Mouse (Mus musculus) myocyte (in vitro differentiated cells): ENCODE measurements at regions not wholly inside any gene's neighbourhood (a gene's known extent, or its start where the extent isn't known, plus 50 kb on each side); places are given as distances from the start of the nearest gene placed in this dataset.

Source experiments
- H3K27me3 ChIP-seq: one replicate; pipeline ENCODE4 v1.6.1; 2011; ENCODE audit not compliant: control insufficient read depth, insufficient read depth, insufficient read length
- H3K36me3 ChIP-seq: one replicate; pipeline ENCODE4 v1.6.1; 2011; ENCODE audit not compliant: control insufficient read depth, insufficient read depth
- H3K4me2 ChIP-seq: one replicate; pipeline ENCODE4 v1.6.1; 2011; ENCODE audit warnings: low read depth, control low read depth
- H3K4me3 ChIP-seq: one replicate; pipeline ENCODE4 v1.5.1; 2011; ENCODE audit warnings: mild to moderate bottlenecking, control low read depth, moderate library complexity
- H3K79me2 ChIP-seq: one replicate; pipeline ENCODE4 v1.6.1; 2011; ENCODE audit not compliant: control insufficient read depth, insufficient read depth
- H3ac ChIP-seq: one replicate; pipeline ENCODE4 v1.6.1; 2011; ENCODE audit not compliant: control insufficient read depth, insufficient read length
- CEBPB ChIP-seq: IDR thresholded peaks from 2 replicates; pipeline ENCODE4 v1.6.1; 2011; ENCODE audit warnings: mild to moderate bottlenecking, moderate library complexity; ENCODE audit not compliant: poor library complexity, insufficient read depth, severe bottlenecking
- E2F4 ChIP-seq: IDR thresholded peaks from one replicate; pipeline ENCODE4 v1.6.1; 2011; ENCODE audit warnings: mild to moderate bottlenecking, control low read depth, moderate library complexity; ENCODE audit not compliant: insufficient read depth
- MAX ChIP-seq: IDR thresholded peaks from one replicate; pipeline ENCODE4 v1.6.1; 2011; ENCODE audit warnings: low read depth, mild to moderate bottlenecking, control low read depth
- MYOD1 ChIP-seq, 3 experiments: IDR thresholded peaks; one replicate each; pipeline ENCODE4 v1.6.1; 2011; ENCODE audit warnings: control low read depth in 2 of 3, low read depth in 2 of 3, mild to moderate bottlenecking in 2 of 3, moderate library complexity in 1 of 3; ENCODE audit not compliant: insufficient read length in 2 of 3, control insufficient read depth in 1 of 3
- MYOG ChIP-seq, 3 experiments: IDR thresholded peaks; one replicate each; pipeline ENCODE4 v1.6.1; 2011; ENCODE audit warnings: control low read depth in 2 of 3, low read depth in 2 of 3, mild to moderate bottlenecking in 2 of 3; ENCODE audit not compliant: insufficient read length in 2 of 3, control insufficient read depth in 1 of 3, insufficient read depth in 1 of 3
- POLR2A ChIP-seq: IDR thresholded peaks from one replicate; pipeline ENCODE4 v1.6.1; 2011; ENCODE audit warnings: low read depth, mild to moderate bottlenecking, control low read depth, moderate library complexity; ENCODE audit not compliant: insufficient read length
- POLR2AphosphoS2 ChIP-seq: IDR thresholded peaks from one replicate; pipeline ENCODE4 v1.6.1; 2011; ENCODE audit warnings: low read depth, control low read depth; ENCODE audit not compliant: insufficient read length
- REST ChIP-seq: IDR thresholded peaks from one replicate; pipeline ENCODE4 v1.6.1; 2011; ENCODE audit warnings: mild to moderate bottlenecking, control low read depth, moderate library complexity; ENCODE audit not compliant: insufficient read depth, insufficient read length
- SRF ChIP-seq: IDR thresholded peaks from one replicate; pipeline ENCODE4 v1.6.1; 2011; ENCODE audit warnings: low read depth; ENCODE audit not compliant: control insufficient read depth, insufficient read length
- TCF12 ChIP-seq: IDR thresholded peaks from one replicate; pipeline ENCODE4 v1.6.1; 2011; ENCODE audit warnings: mild to moderate bottlenecking, control low read depth; ENCODE audit not compliant: poor library complexity, insufficient read depth, severe bottlenecking
- TCF3 ChIP-seq: IDR thresholded peaks from one replicate; pipeline ENCODE4 v1.6.1; 2011; ENCODE audit warnings: low read depth, control low read depth; ENCODE audit not compliant: insufficient read length
- USF1 ChIP-seq: IDR thresholded peaks from one replicate; pipeline ENCODE4 v1.6.1; 2011; ENCODE audit warnings: low read depth, mild to moderate bottlenecking, control low read depth, moderate library complexity

- Histone ChIP-seq H3K36me3 (no peaks in the 10 kb centered on the region), H3K79me2 (no peaks in the 10 kb centered on the region), H3K4me3 (no peak overlapping the region), H3ac (no peak overlapping the region), H3K4me2 (no peak overlapping the region), H3K27me3 (no peaks in the 10 kb centered on the region)
- TF ChIP-seq MYOG (IDR thresholded peaks at IDR 0.05; ENCODE audit: control insufficient read depth in 1 of 3, insufficient read depth in 1 of 3, insufficient read length in 2 of 3, low read depth in 2 of 3): no peak
- no peak for TF ChIP-seq SRF
- no peak for TF ChIP-seq POLR2AphosphoS2
- TF ChIP-seq POLR2A: no peak
- no peak for TF ChIP-seq MAX
- no peak for TF ChIP-seq USF1
- no peak for TF ChIP-seq TCF12
- no peak for TF ChIP-seq MYOD1 (IDR thresholded peaks at IDR 0.05; ENCODE audit: control insufficient read depth in 1 of 3, insufficient read length in 2 of 3, low read depth in 2 of 3)
- TF ChIP-seq E2F4: no peak
- TF ChIP-seq CEBPB: no peak
- no peak for TF ChIP-seq REST
- TF ChIP-seq TCF3: no peak
These were observed 228.6 kb upstream of the Zpld1 start for GRCm38 (mm10) chr16:55526230-55526842.

GRCm38 (mm10) chr16:55523264-55523663 lies 225.5 kb upstream of the Zpld1 start:
- no peak overlapping the region for H3K4me2 ChIP-seq
- TF ChIP-seq TCF3 (no peak), MYOD1 (IDR thresholded peaks at IDR 0.05; ENCODE audit: control insufficient read depth in 1 of 3, insufficient read length in 2 of 3, low read depth in 2 of 3) (no peak), REST (no peak), MAX (no peak), TCF12 (no peak), CEBPB (no peak), E2F4 (no peak), SRF (no peak), POLR2A (no peak), POLR2AphosphoS2 (no peak), MYOG (IDR thresholded peaks at IDR 0.05; ENCODE audit: control insufficient read depth in 1 of 3, insufficient read depth in 1 of 3, insufficient read length in 2 of 3, low read depth in 2 of 3) (no peak), USF1 (no peak)
- no peak overlapping the region for H3ac ChIP-seq
- no peaks in the 10 kb centered on the region for H3K27me3 ChIP-seq
- H3K4me3 ChIP-seq: no peak overlapping the region
- H3K36me3 ChIP-seq: no peaks in the 10 kb centered on the region
- no peaks in the 10 kb centered on the region for H3K79me2 ChIP-seq

GRCm38 (mm10) chr16:55522283-55522682 lies 224.5 kb upstream of the Zpld1 start:
- H3K79me2 ChIP-seq: no peaks in the 10 kb centered on the region
- H3K27me3 ChIP-seq: no peaks in the 10 kb centered on the region
- TF ChIP-seq TCF12: no peak
- H3K4me2 ChIP-seq: no peak overlapping the region
- no peaks in the 10 kb centered on the region for H3K36me3 ChIP-seq
- no peak overlapping the region for H3K4me3 ChIP-seq
- H3ac ChIP-seq: no peak overlapping the region

- no peak overlapping the region for H3K4me2 ChIP-seq
- H3K27me3 ChIP-seq: no peaks in the 10 kb centered on the region
- no peak overlapping the region for H3K4me3 ChIP-seq
- H3K79me2 ChIP-seq: no peaks in the 10 kb centered on the region
- H3K36me3 ChIP-seq: no peaks in the 10 kb centered on the region
- H3ac ChIP-seq: no peak overlapping the region
- TF ChIP-seq MAX: no peak
- TF ChIP-seq CEBPB: no peak
- no peak for TF ChIP-seq SRF
- no peak for TF ChIP-seq TCF3
- no peak for TF ChIP-seq USF1
- no peak for TF ChIP-seq POLR2AphosphoS2
- no peak for TF ChIP-seq POLR2A
- TF ChIP-seq TCF12: no peak
- TF ChIP-seq MYOG (IDR thresholded peaks at IDR 0.05; ENCODE audit: control insufficient read depth in 1 of 3, insufficient read depth in 1 of 3, insufficient read length in 2 of 3, low read depth in 2 of 3): no peak
- no peak for TF ChIP-seq E2F4
These were observed 223.7 kb upstream of the Zpld1 start for GRCm38 (mm10) chr16:55521421-55521971.

- TF ChIP-seq MYOG (IDR thresholded peaks at IDR 0.05; ENCODE audit: control insufficient read depth in 1 of 3, insufficient read depth in 1 of 3, insufficient read length in 2 of 3, low read depth in 2 of 3): no peak
- no peak for TF ChIP-seq CEBPB
- TF ChIP-seq TCF3: no peak
- TF ChIP-seq USF1: no peak
- TF ChIP-seq MYOD1 (IDR thresholded peaks at IDR 0.05; ENCODE audit: control insufficient read depth in 1 of 3, insufficient read length in 2 of 3, low read depth in 2 of 3): no peak
- TF ChIP-seq MAX: no peak
- no peak for TF ChIP-seq TCF12
- TF ChIP-seq SRF: no peak
- TF ChIP-seq POLR2AphosphoS2: no peak
- no peak for TF ChIP-seq REST
- no peak for TF ChIP-seq POLR2A
- no peak for TF ChIP-seq E2F4
- no peak overlapping the region for H3K4me2 ChIP-seq
- no peak overlapping the region for H3K4me3 ChIP-seq
- no peaks in the 10 kb centered on the region for H3K36me3 ChIP-seq
- no peaks in the 10 kb centered on the region for H3K79me2 ChIP-seq
- no peaks in the 10 kb centered on the region for H3K27me3 ChIP-seq
- H3ac ChIP-seq: no peak overlapping the region
These were observed 222.3 kb upstream of the Zpld1 start for GRCm38 (mm10) chr16:55520077-55520476.
